Mouse (Mus musculus): ENCODE measurements around the gene Areg.

Gene Areg

DNA sequence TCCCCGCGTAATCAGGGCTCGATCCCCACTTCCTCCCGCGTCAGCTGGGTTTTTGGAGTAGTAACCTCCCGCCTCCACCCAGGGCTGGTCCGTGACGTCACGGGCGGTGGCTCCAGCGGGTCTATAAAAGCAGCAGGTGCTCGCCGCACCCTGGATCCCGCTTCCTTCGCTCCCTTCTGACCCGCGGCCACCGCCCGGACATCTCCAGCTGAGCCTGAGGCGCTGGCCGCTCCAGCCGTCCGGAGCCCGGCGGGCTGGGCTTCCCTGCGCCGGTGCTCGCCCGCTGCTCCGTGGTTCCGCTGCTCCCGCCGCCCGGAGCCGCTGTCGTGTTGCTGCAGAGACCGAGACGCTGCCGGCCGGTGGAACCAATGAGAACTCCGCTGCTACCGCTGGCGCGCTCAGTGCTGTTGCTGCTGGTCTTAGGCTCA, at the start of gene Areg:
Gene Areg (plus strand): TSS at position 154 of the 428 bp plus-strand sequence.
- peak; percentile 72 for DNase-seq

DNA sequence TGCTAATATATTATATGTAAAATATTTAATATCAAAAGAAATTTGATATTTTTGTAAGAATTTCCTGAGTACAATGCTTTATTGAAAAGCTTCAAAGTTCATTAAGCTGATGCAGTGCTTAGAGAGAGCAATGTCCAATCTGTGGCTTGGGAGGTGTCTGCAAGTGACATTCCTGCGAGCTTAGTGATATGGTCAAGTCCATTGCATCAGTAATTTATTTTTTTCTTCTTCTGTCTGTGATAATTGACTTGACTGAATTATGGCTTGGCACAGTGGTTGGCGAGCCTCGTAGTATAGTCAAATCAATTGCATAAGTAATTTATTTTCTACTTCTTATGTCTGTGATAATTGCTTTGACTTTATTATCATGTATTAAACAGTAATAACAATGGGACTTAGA, 49.1 kb upstream of the Areg start:
- DNase-seq = no peak

DNA sequence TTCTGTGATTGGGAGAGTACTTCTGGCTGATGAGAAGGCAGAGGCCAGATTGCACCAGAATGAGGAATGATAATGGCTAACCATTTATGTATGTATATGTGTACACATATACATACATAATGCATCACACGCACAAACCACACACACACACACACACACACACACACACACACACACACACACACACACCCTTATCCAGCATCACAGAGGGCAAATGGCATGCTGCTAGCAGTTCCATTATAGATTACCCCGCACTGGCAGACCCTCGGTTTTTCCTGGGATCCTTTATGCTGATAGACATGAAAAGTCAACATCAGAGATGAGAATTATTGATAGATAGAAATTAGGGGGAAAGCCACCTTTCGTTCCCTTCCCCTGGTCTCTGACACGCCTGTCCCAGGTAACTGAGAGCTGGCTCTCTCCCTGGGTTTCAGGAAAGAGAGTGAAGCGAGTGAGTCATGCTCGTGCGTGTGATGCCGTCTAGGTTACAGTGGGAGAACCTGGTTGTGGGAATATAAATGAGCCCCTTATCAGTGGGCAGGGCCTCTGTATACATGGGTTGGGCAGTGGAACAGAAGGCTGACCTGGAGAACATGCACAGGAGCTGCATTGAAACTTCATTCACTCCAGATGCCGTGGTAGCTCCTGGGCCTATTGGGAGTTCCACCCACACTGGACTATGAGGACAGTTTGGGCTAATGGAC, 41.3 kb upstream of the Areg start:
- DNase-seq = no peak

DNA sequence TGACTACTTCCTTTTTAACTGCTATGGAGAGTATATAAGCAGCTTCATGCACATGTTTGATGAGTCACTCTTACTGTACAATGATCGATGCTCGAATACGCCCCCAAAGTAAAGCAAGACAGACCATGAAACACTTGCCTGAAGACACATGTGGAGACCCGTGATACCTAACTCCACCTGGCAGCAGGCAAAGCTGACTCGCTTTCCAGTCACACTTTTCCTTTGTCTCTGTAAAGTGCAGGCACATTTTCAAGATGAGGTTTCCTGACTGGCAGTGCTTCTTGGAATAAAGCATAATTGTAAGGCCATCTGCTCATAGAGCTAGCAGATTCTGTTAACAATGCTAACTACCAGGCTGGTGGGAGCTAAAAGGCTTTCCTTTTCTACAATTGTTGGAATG, 37.7 kb upstream of the Areg start:
- DNase-seq = no peak

DNA sequence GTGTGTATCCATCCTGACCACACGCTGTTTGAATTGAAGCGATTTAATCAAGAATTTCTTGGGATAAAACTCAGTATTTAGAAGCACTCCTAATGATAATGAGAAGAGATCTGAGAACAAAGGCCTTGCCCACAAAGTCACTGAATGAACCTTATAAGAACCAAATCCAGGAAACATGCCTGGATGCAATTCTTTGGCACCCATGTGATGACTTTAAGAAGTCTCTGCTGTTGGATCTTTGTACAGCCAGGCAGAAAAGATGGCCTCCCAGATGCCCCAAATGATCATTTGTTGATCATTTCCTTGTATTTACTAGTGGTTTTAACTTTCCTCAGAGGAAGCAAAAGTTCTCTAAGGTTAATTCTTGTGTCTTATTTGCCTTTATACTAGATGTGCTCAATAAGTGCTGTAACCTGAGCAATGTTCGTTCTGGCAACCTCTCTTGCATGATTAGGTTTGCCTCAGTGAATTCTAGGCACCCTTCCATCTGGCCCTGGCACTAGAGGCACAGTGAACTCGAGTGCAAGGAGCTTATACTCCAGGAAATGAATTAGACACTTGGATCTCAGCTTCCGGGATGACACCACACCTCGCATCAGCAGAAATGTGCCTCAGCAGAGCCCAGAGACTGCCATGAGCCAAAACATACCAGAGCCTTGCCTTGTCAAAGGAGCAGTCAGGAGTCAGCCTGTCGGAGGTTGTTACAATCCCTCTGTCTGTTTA, 35.3 kb upstream of the Areg start:
- DNase-seq = peak; percentile 2

DNA sequence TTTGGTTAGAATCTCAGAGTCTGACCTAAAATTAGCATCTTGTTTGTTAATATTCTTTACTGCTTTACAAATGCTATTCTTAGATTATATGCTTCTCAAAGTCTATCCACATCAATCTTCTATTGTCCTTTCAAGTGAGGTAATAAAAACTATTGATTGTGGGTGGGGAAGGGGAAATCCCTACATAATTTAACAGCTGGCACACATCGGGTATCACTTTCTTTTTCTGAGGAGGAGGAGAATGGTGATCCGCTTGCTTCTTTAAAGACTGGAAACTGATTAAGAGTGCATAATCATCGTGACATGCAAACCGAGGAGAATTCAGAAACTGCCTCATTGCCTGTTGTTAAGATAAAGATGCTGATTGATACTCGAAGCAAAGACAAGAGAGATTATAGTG, 33.2 kb upstream of the Areg start:
- DNase-seq = no peak

DNA sequence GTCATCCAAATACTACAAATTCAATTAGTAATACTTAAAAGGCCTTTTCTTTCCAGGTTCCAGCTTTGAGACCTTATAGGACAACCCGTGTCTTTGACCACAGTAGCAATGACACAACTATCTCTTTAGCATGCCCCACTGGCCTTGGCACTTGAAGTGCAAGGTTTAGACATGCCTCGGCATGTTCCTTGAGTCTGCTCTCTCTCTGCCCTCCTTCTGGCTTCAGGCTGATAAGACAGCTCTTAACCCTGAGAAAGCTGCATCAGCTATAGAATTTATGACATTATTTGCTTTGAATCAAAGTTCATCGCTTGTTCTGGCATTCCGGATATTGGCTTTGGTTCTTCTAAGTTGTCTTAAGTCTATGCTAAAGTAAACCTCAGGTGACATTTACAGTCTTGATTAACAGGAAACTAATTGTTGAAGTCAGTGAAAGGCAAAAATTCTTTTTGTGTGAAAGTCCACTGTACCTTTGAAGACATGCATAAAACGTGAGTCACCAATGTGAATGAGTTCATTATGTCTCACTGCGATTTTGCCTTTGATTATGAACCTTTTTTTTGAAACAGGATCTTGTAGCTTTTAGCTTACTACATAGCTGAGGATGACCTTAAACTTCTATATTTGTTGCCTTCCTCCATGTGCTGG, 29.3 kb upstream of the Areg start:
- DNase-seq = no peak

DNA sequence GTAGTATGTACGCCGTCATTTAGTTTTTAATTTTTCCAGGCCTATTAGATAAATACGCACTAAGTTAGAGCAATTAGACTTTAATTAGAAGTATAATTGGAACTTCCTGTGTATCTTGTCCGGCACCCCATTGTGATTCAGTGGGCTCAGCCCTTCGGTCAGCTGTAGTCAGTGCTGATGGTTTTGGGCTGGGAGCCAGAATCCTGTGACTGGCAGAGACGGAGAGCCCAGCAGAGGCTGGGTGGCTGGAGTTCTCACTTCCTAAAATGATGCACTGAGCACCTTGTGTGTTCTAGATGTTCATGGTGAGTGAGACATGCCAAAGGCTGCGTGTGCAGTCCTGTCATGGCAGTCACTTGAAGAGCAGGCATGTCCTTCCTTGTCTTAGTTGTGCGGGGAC, 28.4 kb upstream of the Areg start:
- peak; percentile 74 for DNase-seq

DNA sequence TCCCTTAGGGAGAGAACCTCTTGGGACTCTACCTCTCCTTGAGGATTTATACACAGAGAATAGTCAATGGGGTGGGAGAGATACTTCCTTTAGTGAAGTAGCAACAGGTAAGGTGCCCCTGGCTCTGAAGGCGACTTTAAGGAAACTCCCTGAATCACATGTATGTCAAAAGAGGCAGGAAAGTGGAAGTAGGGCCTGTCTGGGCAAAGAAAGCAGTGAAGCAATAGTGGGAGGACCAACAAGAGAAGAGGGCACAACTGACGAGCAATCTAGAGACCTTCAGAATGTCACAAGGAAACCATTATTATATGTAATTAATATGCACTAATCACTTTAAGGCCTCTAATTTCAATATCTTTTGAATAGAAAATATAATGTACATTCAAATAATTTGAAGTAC, 25.4 kb upstream of the Areg start:
- DNase-seq = no peak

DNA sequence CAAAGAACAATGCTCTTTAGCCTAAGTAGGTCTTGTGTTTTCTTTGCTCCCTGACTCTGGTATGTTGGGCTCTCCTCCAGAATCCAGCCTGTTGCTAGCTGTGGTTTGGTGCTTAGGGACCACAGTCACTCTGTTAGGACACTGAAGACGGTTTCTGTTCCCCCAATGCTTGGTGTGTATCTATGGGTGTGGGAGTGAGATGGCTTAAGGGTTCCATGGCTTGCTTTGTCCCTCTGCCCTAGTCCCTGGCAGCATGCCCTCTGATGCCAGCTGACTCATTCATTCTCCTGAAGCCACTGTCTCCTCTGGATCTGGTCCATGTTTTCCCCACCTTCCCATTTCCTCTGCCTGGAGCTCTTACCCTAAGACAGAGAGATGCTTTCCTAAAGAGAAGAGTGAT, 24.8 kb upstream of the Areg start:
- DNase-seq = no peak

DNA sequence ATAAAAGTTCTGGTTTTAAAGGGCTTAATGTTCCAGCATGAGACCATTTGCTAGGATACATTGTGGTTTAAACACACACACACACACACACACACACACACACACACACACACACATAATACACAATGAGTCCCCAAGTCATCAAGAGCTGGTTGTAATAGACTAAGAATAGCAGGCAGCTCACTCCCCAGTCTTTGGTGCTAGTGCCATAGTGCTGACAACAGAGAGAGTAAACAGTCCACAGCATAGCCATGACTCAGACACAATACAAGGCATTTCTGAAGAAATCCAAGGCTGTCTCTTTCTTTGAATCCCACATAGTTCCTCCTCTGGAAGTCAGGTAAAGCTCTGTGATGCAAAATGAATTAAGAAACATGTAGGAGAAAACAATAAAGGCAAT, 20.8 kb upstream of the Areg start:
- no peak for DNase-seq

DNA sequence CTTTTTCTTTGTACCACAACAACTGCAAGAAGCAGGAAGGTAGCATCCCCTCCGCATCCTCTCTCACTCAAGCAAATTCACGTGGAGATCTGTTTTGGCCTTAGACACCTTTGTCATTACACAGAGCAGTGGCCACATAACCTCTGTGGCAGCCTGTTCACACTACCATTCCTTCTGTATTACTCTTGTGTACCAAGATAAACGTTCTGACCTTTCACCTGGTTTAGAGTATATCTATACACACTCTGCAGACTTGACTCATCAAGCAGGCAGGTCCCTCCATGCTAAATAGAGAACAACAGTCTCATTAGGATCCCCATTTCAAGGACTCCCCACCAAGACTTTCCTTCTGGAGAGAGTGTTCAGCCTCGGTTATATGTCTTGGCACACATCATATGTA, 16.0 kb upstream of the Areg start:
- DNase-seq = no peak

DNA sequence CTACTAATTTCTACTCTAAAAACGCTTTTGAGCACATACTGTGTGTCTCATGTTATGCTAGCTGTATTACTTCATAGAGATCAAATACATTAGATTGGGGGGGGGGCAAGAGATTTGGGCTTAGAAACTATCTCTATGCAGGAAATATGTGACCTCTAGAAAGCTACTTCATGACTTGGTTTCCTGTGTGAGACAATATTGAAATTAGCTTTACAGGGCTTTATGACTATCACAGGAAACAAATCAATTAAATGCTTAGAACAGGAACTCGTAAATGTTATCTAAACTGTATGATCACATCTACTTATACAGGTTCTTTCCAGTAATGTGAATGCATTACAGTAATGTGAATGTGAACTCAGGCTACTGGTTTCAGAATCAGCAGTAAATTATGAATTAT, 15.3 kb upstream of the Areg start:
- no peak for DNase-seq

DNA sequence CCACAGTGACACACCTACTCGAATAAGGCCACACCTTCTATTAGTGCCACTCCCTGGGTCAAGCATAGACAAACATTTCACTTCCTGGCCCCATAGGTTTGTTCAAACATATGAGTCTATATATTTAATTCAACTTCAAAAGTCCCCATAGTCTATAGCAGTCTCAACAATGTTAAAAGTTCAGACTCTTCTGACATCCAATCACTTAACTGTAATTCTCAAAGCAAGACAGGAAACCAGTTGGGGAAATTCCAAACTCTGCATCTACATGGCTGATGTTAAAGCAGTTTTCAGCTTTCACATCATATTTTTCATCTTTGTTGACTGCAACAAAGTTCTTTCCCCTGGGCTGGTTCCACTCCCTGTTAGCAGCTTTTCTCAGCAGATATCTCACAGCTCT, 12.8 kb upstream of the Areg start:
- no peak for DNase-seq

DNA sequence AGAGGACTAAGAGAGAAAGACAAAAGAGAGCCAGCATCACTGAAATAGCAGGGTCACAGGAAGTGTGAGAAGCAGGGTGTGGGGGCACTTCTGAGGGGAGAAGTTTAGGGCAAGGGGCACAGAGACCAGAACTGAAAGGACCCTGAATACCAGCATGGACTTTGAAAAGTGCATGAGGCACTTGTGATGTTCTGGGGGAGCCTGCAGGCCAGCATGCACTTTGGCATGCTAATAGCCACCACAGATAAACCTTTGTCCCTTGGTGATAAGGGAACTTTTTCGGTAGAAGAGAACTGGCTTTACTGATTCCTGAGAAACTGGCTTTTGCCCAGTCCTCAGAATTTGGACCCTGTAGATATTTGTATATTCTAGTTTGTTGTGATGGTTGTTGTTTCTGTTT, 4.4 kb upstream of the Areg start:
- no peak for DNase-seq

DNA sequence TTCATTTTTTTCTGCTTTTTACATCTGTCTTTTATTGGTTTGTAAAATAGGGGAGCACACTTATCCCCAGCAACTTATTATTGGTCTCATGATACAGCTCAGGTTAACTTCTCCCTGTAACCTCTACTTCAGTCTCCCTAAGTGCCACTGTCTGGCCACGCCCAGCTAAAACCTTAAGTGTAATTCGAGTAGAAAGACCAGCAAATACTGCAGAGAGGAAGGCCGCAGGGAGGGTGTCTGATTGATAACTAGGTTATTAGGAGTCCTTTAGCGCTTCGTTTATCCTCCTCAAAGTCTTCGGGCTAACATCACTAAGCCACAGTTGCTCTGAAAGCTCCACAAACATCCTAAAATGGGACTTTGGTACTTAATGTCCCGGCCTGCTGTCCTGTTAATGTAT, 429 bp upstream of the Areg start:
- DNase-seq = peak; percentile 29

DNA sequence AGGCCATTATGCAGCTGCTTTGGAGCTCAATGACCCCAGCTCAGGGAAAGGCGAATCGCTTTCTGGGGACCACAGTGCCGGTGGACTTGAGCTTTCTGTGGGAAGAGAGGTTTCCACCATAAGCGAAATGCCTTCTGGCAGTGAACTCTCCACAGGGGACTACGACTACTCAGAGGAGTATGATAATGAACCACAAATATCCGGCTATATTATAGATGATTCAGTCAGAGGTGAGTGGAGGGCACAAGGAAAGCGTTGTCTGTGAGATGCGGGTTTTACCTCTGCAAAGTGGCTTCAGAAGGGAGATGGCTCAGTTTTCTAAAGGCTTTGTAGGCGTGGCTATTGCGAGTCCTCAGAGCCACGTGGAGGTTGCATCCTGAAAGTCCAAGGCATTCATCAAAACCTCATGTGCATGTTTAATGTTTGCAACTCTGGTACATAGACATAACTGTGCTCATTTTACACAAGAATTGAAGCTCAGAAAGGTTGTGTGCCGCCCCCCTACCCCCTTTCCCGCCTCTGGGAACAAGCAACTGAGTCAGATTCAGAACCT, 1.6 kb downstream of the Areg start:
- DNase-seq = no peak

DNA sequence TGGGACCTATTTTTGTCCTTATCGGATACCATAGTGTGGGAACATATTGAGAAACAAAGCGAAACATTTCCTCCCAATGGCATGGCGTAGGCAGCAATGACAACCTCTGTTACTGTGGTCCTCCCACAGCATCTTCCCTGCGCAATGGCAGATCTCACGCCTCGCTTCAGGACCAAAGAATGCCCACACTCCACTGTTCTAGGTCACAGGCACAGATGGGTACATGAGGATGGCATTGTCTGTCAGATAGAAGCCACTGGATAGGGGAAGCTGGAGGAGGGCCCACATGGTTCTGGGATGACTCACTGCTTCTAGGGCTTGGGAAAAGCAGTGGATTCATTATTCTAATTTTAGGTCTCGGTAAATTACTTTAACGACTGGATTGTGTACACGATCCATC, 5.6 kb downstream of the Areg start:
- no peak for DNase-seq

DNA sequence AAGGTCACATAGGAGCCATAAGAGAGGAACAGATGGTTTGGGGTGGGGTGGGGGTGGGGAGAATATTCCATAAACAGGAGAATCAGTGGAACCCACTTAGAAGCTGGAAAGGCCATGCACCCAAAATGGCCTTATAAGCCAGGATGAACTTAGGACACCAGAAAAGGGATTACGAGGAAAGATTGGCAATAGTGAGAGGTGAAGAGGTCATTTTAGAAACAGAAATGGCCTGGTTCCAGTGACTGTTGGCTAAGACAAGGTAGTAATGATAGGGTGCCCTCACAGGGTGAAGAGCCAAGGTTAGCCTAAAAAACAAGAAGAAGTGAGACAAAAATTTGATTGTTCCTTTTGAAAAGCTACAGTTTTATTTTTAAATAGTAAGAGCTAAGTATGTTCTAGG, 7.6 kb downstream of the Areg start:
- DNase-seq = no peak

DNA sequence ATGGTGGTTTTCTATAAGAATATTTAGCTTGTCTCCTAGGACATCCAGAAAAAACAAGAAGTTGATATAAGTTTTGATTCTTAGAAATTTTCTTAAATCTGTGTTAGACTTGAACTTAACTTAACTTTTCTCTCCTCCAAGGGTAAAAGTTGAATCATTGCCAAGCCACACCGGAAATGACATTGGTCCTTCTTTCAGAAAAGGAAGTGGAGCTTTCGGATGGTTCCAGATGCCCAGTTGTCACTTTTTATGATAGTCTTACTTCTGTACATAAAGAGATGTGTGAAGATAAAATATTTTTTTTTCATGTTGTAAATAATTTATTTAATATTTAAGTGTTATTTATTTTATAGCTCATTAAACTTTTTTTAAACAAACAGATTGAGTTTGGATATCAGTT, 8.7 kb downstream of the Areg start:
- no peak for DNase-seq

DNA sequence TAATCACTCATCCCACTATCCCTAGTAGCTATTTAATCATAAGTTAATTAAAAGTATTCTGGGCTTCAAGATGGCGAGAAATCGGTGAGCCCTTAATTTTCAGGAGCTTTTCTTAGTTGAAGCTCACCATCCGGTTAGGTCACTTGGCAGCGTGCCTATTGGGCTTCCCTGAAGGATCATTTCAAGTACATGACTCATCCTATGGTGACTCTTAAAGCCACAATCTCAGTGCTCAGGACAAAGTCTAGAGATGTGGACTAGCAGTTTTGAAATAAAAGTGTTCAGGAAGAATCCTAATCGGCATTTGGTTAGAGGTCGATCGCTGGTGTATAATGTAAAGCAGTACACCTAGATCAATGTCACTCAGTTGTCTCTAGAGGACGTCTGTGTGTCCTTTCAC, 17.3 kb downstream of the Areg start:
- no peak for DNase-seq

DNA sequence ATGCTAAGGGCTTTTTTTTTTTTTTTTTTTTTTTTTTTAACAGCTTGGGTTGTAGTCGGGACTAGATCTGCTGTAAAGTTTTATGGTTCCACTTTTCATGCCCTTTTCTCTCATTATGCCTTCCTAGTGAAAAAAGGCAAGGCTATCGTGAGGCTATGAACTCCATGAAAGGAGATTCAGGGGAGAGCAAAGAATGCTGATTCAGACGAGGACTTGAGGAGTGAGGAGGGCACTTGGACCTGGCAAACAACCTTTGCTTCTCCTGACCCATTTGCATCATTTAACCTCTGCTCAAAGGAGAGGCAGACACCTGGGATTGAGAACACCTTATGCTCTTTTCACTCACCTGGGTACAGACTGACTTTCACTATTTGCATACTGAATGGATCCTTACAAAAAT, 17.8 kb downstream of the Areg start:
- no peak for DNase-seq

DNA sequence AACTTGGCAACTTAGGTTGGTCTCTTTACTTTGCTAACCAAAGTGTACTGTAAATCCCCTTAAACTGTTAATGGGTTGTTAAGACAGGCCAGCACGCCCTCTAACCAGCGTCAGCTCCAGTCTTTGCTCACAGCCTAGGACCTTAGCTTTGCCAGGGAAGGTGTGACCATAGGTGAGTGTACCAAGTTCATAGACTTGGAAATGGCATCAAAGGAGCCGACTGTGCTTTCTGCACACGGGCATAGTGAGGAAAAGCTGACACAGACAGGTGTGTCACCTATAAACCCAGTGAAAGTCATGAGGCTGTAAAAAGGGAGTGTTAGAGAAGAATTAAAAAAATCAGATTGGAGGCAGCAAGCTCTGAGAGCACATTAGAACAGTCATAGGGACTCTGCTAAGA, 23.4 kb downstream of the Areg start:
- DNase-seq = no peak

DNA sequence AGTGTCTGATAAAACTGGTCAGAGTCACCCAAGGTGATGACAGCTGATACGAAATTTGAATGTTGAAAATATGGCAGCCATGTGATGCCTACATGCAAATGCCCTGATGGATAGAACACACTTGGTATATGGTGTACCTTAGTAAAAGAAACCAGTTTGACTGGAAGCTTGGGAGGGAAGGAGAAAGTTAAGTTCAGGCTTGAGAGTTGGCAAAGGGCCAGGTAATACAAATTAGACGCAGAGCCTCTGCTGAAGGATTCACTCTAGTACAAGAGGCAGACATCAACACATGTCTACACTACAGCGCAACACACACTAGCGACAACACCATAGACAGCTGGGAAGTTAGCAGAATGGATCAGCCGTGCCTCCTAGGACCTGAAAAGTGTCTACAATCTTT, 27.2 kb downstream of the Areg start:
- no peak for DNase-seq

Data from retina, postnatal 1 day (tissue).